Mouse (Mus musculus) Patski (cell line): ENCODE measurements around the gene Htr2c. TPM values are rescaled to one million over a fixed set of nuclear protein-coding genes. Genes with fewer than 3 reads are reported as not detected.

ENCODE experiments used
- ATAC-seq: fragments of 100-300 bp; one replicate; pipeline ENCODE4 v1.8.0; 2021
- CTCF ChIA-PET: fragments of 350-600 bp; sonication (Branson Sonifier 250); formaldehyde crosslinking; loops from one replicate; lab custom pipeline; 2022; ENCODE audit warnings: inconsistent platforms; lab: Charles Lee
- POLR2A ChIA-PET: fragments of 350-600 bp; sonication (Branson Sonifier 250); formaldehyde crosslinking; loops from one replicate; lab custom pipeline; 2022; ENCODE audit warnings: antibody characterized with exemption, inconsistent platforms; lab: Charles Lee
- DNase-seq: peaks from one replicate; pipeline ENCODE4 v3.0.0-alpha.2; 2011; ENCODE audit warnings: low read depth, low spot score
- H3K27me3 ChIP-seq: fragments of 371-371 bp; one replicate; pipeline ENCODE4 v1.5.1; 2021
- CTCF ChIP-seq: fragments of 100-300 bp; IDR thresholded peaks from one replicate; pipeline ENCODE4 v1.5.1; 2021
- in situ Hi-C: fragments of 300-500 bp; cut with MboI; formaldehyde crosslinking; loops from 3 replicates; pipeline ENCODE4 v1.11.1; 2018; ENCODE audit warnings: low pct_unique_long_range_greater_than_20kb, mixed read lengths
- polyA plus RNA-seq: library from polyadenylated mRNA; unstranded; gene quantifications from one replicate; pipeline ENCODE4 v1.2.3, GENCODE M21; 2021

Htr2c gene
- polyA plus RNA-seq, 1 experiment from 2014 or later: not detected

DNA sequence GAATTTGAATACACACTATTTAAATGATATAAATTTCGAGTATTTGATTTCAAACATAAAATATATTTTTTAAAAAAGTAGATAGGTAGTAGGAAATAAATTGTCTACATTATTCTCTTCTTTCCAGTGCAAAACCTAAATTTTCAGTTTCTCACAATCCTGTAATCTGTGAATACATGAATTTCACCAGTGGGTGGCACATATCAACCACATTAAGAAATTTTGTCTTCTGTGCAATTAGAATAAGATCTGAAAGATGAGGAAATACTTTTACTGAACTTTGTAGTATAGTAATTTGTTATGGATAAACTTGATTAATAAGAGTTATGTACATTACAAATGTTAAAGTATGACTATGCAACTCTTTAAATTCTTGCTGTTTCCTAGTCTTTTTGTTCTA lies 156.8 kb downstream of the Htr2c start:
- POLR2A ChIA-PET: no interaction called here
- in situ Hi-C loops: loop anchor here (5.0 kb wide), 1 partner anchor 368 kb away; no protein-coding TSS in a partner anchor
- ATAC-seq: no peak
- CTCF ChIA-PET: no interaction called here
- peak; percentile 22 for TF ChIP-seq CTCF
- peaks cover 10% of the 10 kb centered on the region for H3K27me3 ChIP-seq
- DNase-seq: peak; percentile 0

DNA sequence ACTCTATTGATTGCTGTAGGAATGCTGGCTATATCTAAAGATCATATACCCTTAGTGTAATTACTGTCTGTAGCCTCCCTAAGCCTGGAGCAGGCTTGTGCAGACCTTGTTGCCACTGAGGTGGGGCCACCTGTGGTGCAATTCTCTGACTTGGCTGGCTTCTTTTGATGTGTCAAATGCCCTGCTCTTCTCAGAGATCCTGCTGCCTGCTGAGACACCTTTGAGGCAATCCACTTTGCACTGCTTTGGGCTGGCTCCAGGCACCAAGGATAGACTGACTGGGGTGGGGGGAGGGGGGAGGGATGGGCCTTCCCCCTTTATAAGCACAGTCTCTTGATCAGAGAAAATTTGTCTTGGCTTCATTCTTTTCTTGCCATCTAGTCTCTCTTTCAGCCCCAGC lies 252.9 kb downstream of the Htr2c start:
- ChIA-PET POLR2A (no interaction called here), CTCF (no interaction called here)
- DNase-seq (no peak), ATAC-seq (no peak)
- peaks cover 5% of the 10 kb centered on the region for H3K27me3 ChIP-seq
- no peak for TF ChIP-seq CTCF
- in situ Hi-C loops: no loop called here

DNA sequence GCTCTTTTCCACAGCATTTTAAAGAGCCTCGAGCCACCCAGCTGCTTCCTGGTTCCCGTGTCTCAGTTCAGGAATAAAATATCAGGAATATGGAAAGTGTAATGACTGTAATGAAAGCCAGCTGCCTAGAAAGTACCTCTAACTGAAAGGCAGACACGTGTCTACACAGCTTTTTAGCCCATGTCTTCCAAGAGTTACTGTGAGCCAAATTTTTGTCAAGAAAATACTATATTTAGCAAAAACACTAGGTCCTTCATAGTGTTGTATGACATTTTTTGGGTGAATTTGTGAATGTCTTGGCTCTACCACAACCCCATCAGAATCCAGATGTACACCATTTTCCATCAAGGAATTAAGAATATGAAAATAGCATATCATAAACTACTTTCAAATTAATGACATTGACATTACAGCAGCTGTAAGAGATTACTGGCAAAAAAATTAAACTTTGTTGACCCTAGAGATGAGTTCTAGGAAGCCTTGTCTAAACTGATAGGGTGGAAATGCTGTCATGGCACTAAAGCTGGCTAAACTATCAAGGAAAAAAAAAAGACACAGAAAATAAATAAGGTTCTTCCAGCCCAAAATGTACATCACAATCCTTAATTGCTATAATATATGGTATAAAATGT lies 255.2 kb downstream of the Htr2c start:
- POLR2A ChIA-PET: interaction anchor here (0.7 kb wide), 1 partner anchor 9 kb away, joined by 3 read pairs; no protein-coding TSS in a partner anchor
- CTCF ChIA-PET: no interaction called here
- ATAC-seq: no peak
- no peak for DNase-seq
- no peak for TF ChIP-seq CTCF
- H3K27me3 ChIP-seq: peaks cover 5% of the 10 kb centered on the region
- in situ Hi-C loops: no loop called here

DNA sequence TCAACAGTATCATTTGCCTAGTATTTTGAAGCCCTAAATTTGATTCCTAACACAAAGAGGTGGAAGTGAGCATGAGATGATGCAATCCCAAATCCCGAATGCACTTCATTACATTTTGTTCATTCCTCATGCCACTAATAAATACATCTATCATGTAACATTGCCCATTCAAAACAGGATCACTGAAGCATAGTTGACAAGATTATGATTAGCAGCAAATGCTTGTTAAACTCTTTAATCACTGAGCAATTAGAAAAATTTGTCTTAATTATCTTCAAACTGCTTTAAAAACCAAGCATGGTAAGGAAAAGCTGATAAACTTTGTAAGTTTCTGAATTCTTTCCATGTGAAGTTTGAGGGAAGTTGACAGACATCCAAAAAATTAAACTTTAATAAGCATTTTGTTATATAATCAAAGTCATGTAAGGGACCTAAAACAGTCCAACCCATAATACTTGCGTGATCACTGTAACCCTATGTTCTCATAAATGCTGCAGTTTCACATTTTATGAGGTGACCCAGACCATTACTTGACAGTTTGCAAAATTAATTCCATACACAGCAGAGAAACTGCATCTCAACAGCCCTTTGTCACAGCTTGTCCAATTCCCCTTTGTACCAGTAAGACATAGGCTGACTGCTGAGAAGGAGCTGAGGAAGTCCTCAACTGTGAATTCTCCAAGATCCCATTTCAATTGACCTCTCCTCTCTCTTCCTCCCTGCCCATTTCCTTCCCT lies 276.7 kb downstream of the Htr2c start:
- ChIA-PET CTCF (no interaction called here), POLR2A (no interaction called here)
- in situ Hi-C loops: no loop called here
- no peak for ATAC-seq
- no peak for DNase-seq
- peaks cover 18% of the 10 kb centered on the region for H3K27me3 ChIP-seq
- TF ChIP-seq CTCF: no peak
